8 mouse cellular contexts compared by ENCODE assay signal in the genomic region with DNA sequence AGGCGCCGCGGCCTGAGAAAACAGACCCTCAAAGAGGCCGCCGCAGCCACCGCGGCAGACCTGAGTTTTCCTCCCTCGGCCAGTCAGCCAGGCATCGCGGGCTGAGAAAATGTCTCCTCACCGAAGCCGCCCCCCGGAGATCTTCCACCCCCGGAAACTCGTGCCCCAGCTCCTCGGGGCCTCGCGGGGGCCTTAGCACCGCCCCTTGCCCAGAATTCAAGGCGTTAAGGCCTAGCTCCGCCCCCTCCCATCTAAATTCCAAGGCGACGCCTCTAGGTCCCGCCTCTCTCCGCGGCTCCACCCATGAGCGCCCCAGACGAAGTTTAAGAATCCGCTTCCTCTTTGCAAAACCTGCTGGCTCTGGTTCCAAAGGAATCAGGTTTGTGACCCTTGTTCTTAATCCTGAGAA. TPM values are rescaled to one million over a fixed set of nuclear protein-coding genes. Genes with fewer than 3 reads are reported as not detected.
A peak's percentile ranks its signal among the peaks of the same experiment; 100 is the strongest.
DNase-seq lines count a peak whose midpoint lies in the region; ATAC-seq and TF ChIP-seq lines count a peak whose summit lies in the region.

TSS of gene Zrsr2 (minus strand) at position 195 of the 409 bp plus-strand sequence.

- TF ChIP-seq CTCF in bone marrow macrophage, adult 2 months (IDR thresholded peaks at IDR 0.05; ENCODE audit: low read depth, low read length), result no peak
- no peak for TF ChIP-seq CTCF in embryonic fibroblast, embryonic 13.5 days (IDR thresholded peaks at IDR 0.05; ENCODE audit: borderline replicate concordance, insufficient read depth, low read length)
- no peak for TF ChIP-seq CTCF in liver, adult 2 months (IDR thresholded peaks at IDR 0.05; ENCODE audit: low read depth, low read length)

- WGBS in kidney, embryonic 14.5 days, result 25% methylated on average over 23 of the region's 29 CpGs
- WGBS in liver, adult 2 months, result under 1% methylated on average over 25 of the region's 29 CpGs

- H3K27ac ChIP-seq in bone marrow macrophage, adult 2 months (ENCODE audit: insufficient read depth, low read depth, low read length), result peak within 1 kb of the TSS; percentile 99
- H3K27ac ChIP-seq in embryonic fibroblast, embryonic 13.5 days (ENCODE audit: insufficient read depth, low read length), result peak within 1 kb of the TSS; percentile 100
- peak within 1 kb of the TSS; percentile 98 for H3K27ac ChIP-seq in kidney, embryonic 14.5 days (ENCODE audit: low read depth, low read length)
- H3K27ac ChIP-seq in liver, adult 2 months (replicated peaks; ENCODE audit: insufficient read depth, low read depth, low read length), result peak within 1 kb of the TSS; percentile 98

- DNase-seq in B cell, adult 2 months, result peak; percentile 85 to 93
- DNase-seq in heart, adult 9 months (ENCODE audit: low spot score in 2 of 2), result peak; percentile 75 to 85
- peak; percentile 77 for DNase-seq in liver, adult 2 months (ENCODE audit: extremely low read depth, low read depth, low spot score)
- peak; percentile 95 for DNase-seq in splenic B cell, adult 2 months (ENCODE audit: low read depth, low spot score)

- peak; percentile 96 for ATAC-seq in kidney, embryonic 14.5 days (ENCODE audit: low FRiP score, low TSS enrichment)

- no peaks in the 10 kb centered on the region for H3K27me3 ChIP-seq in kidney, embryonic 14.5 days (ENCODE audit: control insufficient read depth, insufficient read depth, low read length)
- no peaks in the 10 kb centered on the region for H3K27me3 ChIP-seq in liver, adult 2 months (ENCODE audit: control insufficient read depth, insufficient read depth, low read length)
- H3K27me3 ChIP-seq in myocyte (ENCODE audit: control insufficient read depth, insufficient read depth, insufficient read length), result no peaks in the 10 kb centered on the region
- no peaks in the 10 kb centered on the region for H3K27me3 ChIP-seq in splenic B cell, adult 2 months (ENCODE audit: control insufficient read depth, insufficient read depth, low read length, poor library complexity, severe bottlenecking)

- H3K36me3 ChIP-seq in kidney, embryonic 14.5 days (ENCODE audit: control insufficient read depth, insufficient read depth, low read length), result peaks cover 20% of the 10 kb centered on the region; the same call in 1 of the 2 replicates
- peaks cover 7% of the 10 kb centered on the region; the same call in 1 of the 2 replicates for H3K36me3 ChIP-seq in liver, adult 2 months (ENCODE audit: control insufficient read depth, insufficient read depth, low read length)
- H3K36me3 ChIP-seq in myocyte (ENCODE audit: control insufficient read depth, insufficient read depth), result peaks cover 19% of the 10 kb centered on the region
- H3K36me3 ChIP-seq in splenic B cell, adult 2 months (ENCODE audit: control insufficient read depth, insufficient read depth, low read length, poor library complexity, severe bottlenecking), result no peaks in the 10 kb centered on the region

- H3K4me1 ChIP-seq in bone marrow macrophage, adult 2 months (ENCODE audit: control insufficient read depth, insufficient read depth, low read length), result peaks cover 6% of the 10 kb centered on the region; the same call in 1 of the 2 replicates
- no peaks in the 10 kb centered on the region for H3K4me1 ChIP-seq in embryonic fibroblast, embryonic 13.5 days (ENCODE audit: control insufficient read depth, insufficient read depth, low read length)
- peaks cover 3% of the 10 kb centered on the region; the same call in 1 of the 2 replicates for H3K4me1 ChIP-seq in kidney, embryonic 14.5 days (ENCODE audit: control insufficient read depth, insufficient read depth, low read length)
- peaks cover 2% of the 10 kb centered on the region; the same call in 1 of the 2 replicates for H3K4me1 ChIP-seq in liver, adult 2 months (ENCODE audit: control insufficient read depth, insufficient read depth, low read length)

- peak within 1 kb of the TSS; percentile 94 for H3K4me3 ChIP-seq in bone marrow macrophage, adult 2 months (ENCODE audit: insufficient read depth, low read length)
- H3K4me3 ChIP-seq in embryonic fibroblast, embryonic 13.5 days (ENCODE audit: insufficient read depth, low read length), result peak within 1 kb of the TSS; percentile 89
- peak within 1 kb of the TSS; percentile 65 for H3K4me3 ChIP-seq in kidney, embryonic 14.5 days (ENCODE audit: low read length)
- peak within 1 kb of the TSS; percentile 100 for H3K4me3 ChIP-seq in liver, adult 2 months (ENCODE audit: insufficient read depth, low read depth, low read length)
- peak within 1 kb of the TSS; percentile 52 for H3K4me3 ChIP-seq in myocyte

- peak within 1 kb of the TSS; percentile 66 for H3ac ChIP-seq in myocyte (ENCODE audit: control insufficient read depth, insufficient read length)

- H3K9me3 ChIP-seq in kidney, embryonic 14.5 days (ENCODE audit: control insufficient read depth, low read length), result no peaks in the 10 kb centered on the region

- H3K4me2 ChIP-seq in kidney, embryonic 14.5 days (replicated peaks; ENCODE audit: low read depth, low read length), result peak within 1 kb of the TSS; percentile 49
- H3K4me2 ChIP-seq in myocyte (ENCODE audit: low read depth), result peak within 1 kb of the TSS; percentile 78

- no peak for TF ChIP-seq POLR2A in bone marrow macrophage, adult 2 months (IDR thresholded peaks at IDR 0.05; ENCODE audit: borderline replicate concordance, low read depth, low read length)
- peak; percentile 38; the same call in 1 of the 2 replicates for TF ChIP-seq POLR2A in embryonic fibroblast, embryonic 13.5 days (IDR thresholded peaks at IDR 0.05; ENCODE audit: low read depth, low read length)
- 0 out of 2 replicates have a peak, but pooled peaks have one; percentile 4 for TF ChIP-seq POLR2A in liver, adult 2 months (IDR thresholded peaks at IDR 0.05; ENCODE audit: extremely low read depth, insufficient read depth, low read length)
- TF ChIP-seq POLR2A in myocyte (IDR thresholded peaks at IDR 0.05; ENCODE audit: insufficient read length, low read depth), result peak; percentile 20

- no peaks in the 10 kb centered on the region for H3K79me2 ChIP-seq in liver, adult 2 months (ENCODE audit: control insufficient read depth, insufficient read depth, low read length)
- H3K79me2 ChIP-seq in myocyte (ENCODE audit: control insufficient read depth, insufficient read depth), result peaks cover 19% of the 10 kb centered on the region

- H3K9ac ChIP-seq in kidney, embryonic 14.5 days (ENCODE audit: low read depth, low read length), result peak within 1 kb of the TSS; percentile 84
- peak within 1 kb of the TSS; percentile 99 for H3K9ac ChIP-seq in liver, adult 2 months (ENCODE audit: low read depth, low read length)

TF ChIP-seq in myocyte, 11 proteins besides CTCF, POLR2A, EP300 and RAD21:
- TF ChIP-seq USF1 (IDR thresholded peaks at IDR 0.05; ENCODE audit: low read depth), result no peak
- no peak for TF ChIP-seq SRF (IDR thresholded peaks at IDR 0.05; ENCODE audit: control insufficient read depth, insufficient read length, low read depth)
- TF ChIP-seq E2F4 (IDR thresholded peaks at IDR 0.05; ENCODE audit: insufficient read depth), result no peak
- no peak for TF ChIP-seq CEBPB (IDR thresholded peaks at IDR 0.05; ENCODE audit: insufficient read depth, poor library complexity, severe bottlenecking)
- TF ChIP-seq TCF3 (IDR thresholded peaks at IDR 0.05; ENCODE audit: insufficient read length, low read depth), result no peak
- no peak for TF ChIP-seq TCF12 (IDR thresholded peaks at IDR 0.05; ENCODE audit: insufficient read depth, poor library complexity, severe bottlenecking)
- no peak for TF ChIP-seq MYOD1 (IDR thresholded peaks at IDR 0.05; ENCODE audit: control insufficient read depth in 1 of 3, insufficient read length in 2 of 3, low read depth in 2 of 3)
- no peak for TF ChIP-seq MYOG (IDR thresholded peaks at IDR 0.05; ENCODE audit: control insufficient read depth in 1 of 3, insufficient read depth in 1 of 3, insufficient read length in 2 of 3, low read depth in 2 of 3)
- no peak for TF ChIP-seq POLR2AphosphoS2 (IDR thresholded peaks at IDR 0.05; ENCODE audit: insufficient read length, low read depth)
- no peak for TF ChIP-seq REST (IDR thresholded peaks at IDR 0.05; ENCODE audit: insufficient read depth, insufficient read length)
- TF ChIP-seq MAX (IDR thresholded peaks at IDR 0.05; ENCODE audit: low read depth), result no peak

RNA-seq across cellular contexts. Expression of gene Zrsr2, which starts in this region (rescaled TPM):
- polyA plus RNA-seq in bone marrow macrophage, adult 2 months (2012; ENCODE audit: insufficient read depth, insufficient read length, missing spikeins), result 36.3 and 52.5 TPM in 2 replicates
- 41.6 and 51.0 TPM in 2 replicates for polyA plus RNA-seq in embryonic fibroblast, embryonic 13.5 days (2011; ENCODE audit: insufficient read length, low read depth, missing spikeins)
- 63.2 and 71.1 TPM in 2 replicates for polyA plus RNA-seq in kidney, embryonic 14.5 days (2014; fragmentation: Nextera tagmentation; extraction: Ambion mirVana)
- 6.7 and 6.8 TPM in 2 replicates for total RNA-seq in liver, adult 2 months (2014; rRNA removed)
- polyA plus RNA-seq in liver, adult 2 months (2012; rRNA removed), result 4.9 and 5.4 TPM in 2 replicates
- 18.7 TPM for polyA plus RNA-seq in myocyte (2012; fragmentation: generic; extraction: Trizol)

Comparison
In these comparisons a context has a peak if more than half of its experiments do, and no peak if none do; other contexts are left out.
1. Peak in every context shown above with its lines: DNase-seq, ATAC-seq, H3K4me3 ChIP-seq and H3K27ac ChIP-seq.